ENCODE assay signal across 15 mouse cellular contexts in genomic region chr10:63978535-63978934, GRCm38 (mm10). TPM values are rescaled to one million over a fixed set of nuclear protein-coding genes. Genes with fewer than 3 reads are reported as not detected.
DNase-seq lines count a peak whose midpoint lies in the region; ATAC-seq and TF ChIP-seq lines count a peak whose summit lies in the region.
"Had no signal": no experiment of that assay in that cellular context is flagged by ENCODE, and none has a peak within 500 bp of the region (broad histone marks: within the 10 kb centered on the region; RNA-seq: fewer than 3 reads in every experiment).

No protein-coding gene starts in this region.

- H3K9ac ChIP-seq in heart, embryonic 14.5 days (ENCODE audit: low read length) = no peak overlapping the region
- H3K9ac ChIP-seq in forebrain, embryonic 15.5 days (replicated peaks) = no peak overlapping the region
- no peak overlapping the region; the same call in 1 of the 2 replicates for H3K9ac ChIP-seq in midbrain, embryonic 14.5 days (replicated peaks; ENCODE audit: low read length)
- H3K9ac ChIP-seq: stomach, embryonic 15.5 days had no signal

- no peaks in the 10 kb centered on the region for H3K27me3 ChIP-seq in heart, embryonic 14.5 days (ENCODE audit: control insufficient read depth, insufficient read depth, low read length)
- no peaks in the 10 kb centered on the region for H3K27me3 ChIP-seq in heart, embryonic 10.5 days (ENCODE audit: insufficient read depth, poor library complexity, severe bottlenecking)
- no peaks in the 10 kb centered on the region for H3K27me3 ChIP-seq in forebrain, embryonic 15.5 days
- no peaks in the 10 kb centered on the region for H3K27me3 ChIP-seq in midbrain, embryonic 14.5 days (ENCODE audit: control insufficient read depth, insufficient read depth, low read length)
- H3K27me3 ChIP-seq: stomach, embryonic 15.5 days had no signal

- no peak for DNase-seq in heart, embryonic 10.5 days (ENCODE audit: low spot score)
- DNase-seq in brain, embryonic 14.5 days (ENCODE audit: low read depth) = peak; percentile 89
- DNase-seq in midbrain, embryonic 14.5 days = peak; percentile 78
- DNase-seq in right cerebral cortex, postnatal 10 days (ENCODE audit: low spot score in 2 of 2) = no peak
- no peak for DNase-seq in layer of hippocampus, postnatal 25 days (ENCODE audit: extremely low spot score in 1 of 2, low spot score in 1 of 2)
- DNase-seq: cerebellum, postnatal 14 days; heart, adult 2 months; kidney, adult 9 months; right cerebral cortex, adult 18-20 months had no signal

- TF ChIP-seq CTCF in brain, embryonic 14.5 days (IDR thresholded peaks at IDR 0.05; ENCODE audit: borderline replicate concordance, extremely low read depth, insufficient read depth, insufficient read length) = no peak

- no peak for ATAC-seq in heart, embryonic 14.5 days (ENCODE audit: insufficient number of reproducible peaks, insufficient read depth, low FRiP score, low read depth)
- peak; percentile 95 for ATAC-seq in forebrain, embryonic 15.5 days (replicated peaks)
- peak; percentile 86 for ATAC-seq in midbrain, embryonic 14.5 days (ENCODE audit: low FRiP score, low TSS enrichment)
- no peak for ATAC-seq in granulocyte monocyte progenitor cell, adult 5-6 weeks (replicated peaks; ENCODE audit: poor library complexity, severe bottlenecking)

- H3K9me3 ChIP-seq in heart, embryonic 14.5 days (ENCODE audit: control insufficient read depth, low read length) = no peaks in the 10 kb centered on the region
- no peaks in the 10 kb centered on the region for H3K9me3 ChIP-seq in heart, embryonic 10.5 days
- no peaks in the 10 kb centered on the region for H3K9me3 ChIP-seq in forebrain, embryonic 15.5 days
- no peaks in the 10 kb centered on the region for H3K9me3 ChIP-seq in midbrain, embryonic 14.5 days (ENCODE audit: control insufficient read depth, low read length)
- H3K9me3 ChIP-seq: stomach, embryonic 15.5 days had no signal

- peaks cover 7 to 8% of the 10 kb centered on the region in 2 experiments; a peak in 2 of 4 replicates for H3K4me1 ChIP-seq in heart, embryonic 14.5 days (ENCODE audit: control insufficient read depth in 2 of 2, insufficient read depth in 2 of 2, low read length in 2 of 2)
- no peaks in the 10 kb centered on the region for H3K4me1 ChIP-seq in heart, embryonic 10.5 days
- peaks cover 15% of the 10 kb centered on the region for H3K4me1 ChIP-seq in forebrain, embryonic 15.5 days
- H3K4me1 ChIP-seq in midbrain, embryonic 14.5 days (ENCODE audit: control insufficient read depth, insufficient read depth, low read length) = peaks cover 10% of the 10 kb centered on the region; the same call in 1 of the 2 replicates
- H3K4me1 ChIP-seq: stomach, embryonic 15.5 days had no signal

- no peak overlapping the region for H3K27ac ChIP-seq in heart, embryonic 14.5 days (replicated peaks in 1 of 2; ENCODE audit: control insufficient read depth in 1 of 2, insufficient read depth in 1 of 2, low read depth in 2 of 2, low read length in 2 of 2)
- H3K27ac ChIP-seq in heart, embryonic 10.5 days = no peak overlapping the region
- H3K27ac ChIP-seq in forebrain, embryonic 15.5 days (replicated peaks) = peak overlapping the region; percentile 47; the same call in 1 of the 2 replicates
- peak overlapping the region; percentile 71; the same call in 1 of the 2 replicates for H3K27ac ChIP-seq in midbrain, embryonic 14.5 days (replicated peaks; ENCODE audit: low read depth, low read length)
- H3K27ac ChIP-seq: heart, adult 2 months; stomach, embryonic 15.5 days had no signal

- 21% methylated on average over 3 of the region's 3 CpGs for WGBS in heart, embryonic 14.5 days
- 41% methylated on average over 3 of the region's 3 CpGs for WGBS in heart, embryonic 10.5 days
- WGBS in forebrain, embryonic 15.5 days = 17% methylated on average over 3 of the region's 3 CpGs
- WGBS in midbrain, embryonic 14.5 days = 19% methylated on average over 3 of the region's 3 CpGs

- peak overlapping the region; percentile 52 for H3K4me2 ChIP-seq in heart, embryonic 14.5 days (ENCODE audit: low read length)
- H3K4me2 ChIP-seq in forebrain, embryonic 15.5 days (replicated peaks) = peak overlapping the region; percentile 34
- peak overlapping the region; percentile 50 for H3K4me2 ChIP-seq in midbrain, embryonic 14.5 days (ENCODE audit: low read length)

- no peak overlapping the region; a peak in 1 of 4 replicates for H3K4me3 ChIP-seq in heart, embryonic 14.5 days (ENCODE audit: control insufficient read depth in 1 of 2, insufficient read depth in 1 of 2, low read depth in 1 of 2, low read length in 2 of 2)
- no peak overlapping the region for H3K4me3 ChIP-seq in heart, embryonic 10.5 days
- H3K4me3 ChIP-seq in forebrain, embryonic 15.5 days = no peak overlapping the region
- H3K4me3 ChIP-seq in midbrain, embryonic 14.5 days (replicated peaks; ENCODE audit: low read depth, low read length) = peak overlapping the region; percentile 25
- H3K4me3 ChIP-seq: heart, adult 2 months; stomach, embryonic 15.5 days had no signal

- TF ChIP-seq POLR2A in brain, embryonic 14.5 days (IDR thresholded peaks at IDR 0.05; ENCODE audit: borderline replicate concordance, extremely low read depth, insufficient read depth, insufficient read length, poor library complexity, severe bottlenecking) = no peak

- H3K36me3 ChIP-seq in heart, embryonic 14.5 days (ENCODE audit: control insufficient read depth, insufficient read depth, low read length) = no peaks in the 10 kb centered on the region
- no peaks in the 10 kb centered on the region for H3K36me3 ChIP-seq in heart, embryonic 10.5 days
- H3K36me3 ChIP-seq in forebrain, embryonic 15.5 days = no peaks in the 10 kb centered on the region
- H3K36me3 ChIP-seq in midbrain, embryonic 14.5 days (ENCODE audit: control insufficient read depth, insufficient read depth, low read length) = no peaks in the 10 kb centered on the region
- H3K36me3 ChIP-seq: stomach, embryonic 15.5 days had no signal

RNA-seq across cellular contexts. Expression of gene Gm10118, which starts 51.3 kb away (rescaled TPM):
- 5.1 and 6.5 TPM in 2 replicates for polyA plus RNA-seq in heart, embryonic 14.5 days (2014; fragmentation: Nextera tagmentation; extraction: Ambion mirVana)
- 1.6 and 2.5 TPM in 2 replicates for polyA plus RNA-seq in heart, embryonic 10.5 days (2016; fragmentation: Nextera tagmentation; extraction: Ambion mirVana)
- 0.39 and 1.4 TPM in 2 replicates for polyA plus RNA-seq in brain, embryonic 14.5 days (2012; rRNA removed)
- polyA plus RNA-seq in forebrain, embryonic 15.5 days (2015; fragmentation: Nextera tagmentation; extraction: Ambion mirVana) = 0.70 and 0.73 TPM in 2 replicates
- polyA plus RNA-seq in midbrain, embryonic 14.5 days (2014; fragmentation: Nextera tagmentation; extraction: Ambion mirVana) = 1.2 and 2.1 TPM in 2 replicates
- not detected in 2 replicates for total RNA-seq in granulocyte monocyte progenitor cell, adult 5-6 weeks (2014; fragmentation: Nextera tagmentation)
- not detected in 2 replicates for total RNA-seq in granulocyte monocyte progenitor cell, adult 5-6 weeks (2017)
- total RNA-seq in layer of hippocampus, postnatal 25 days (2021) = 1 to 10 TPM; 1.9 TPM
- total RNA-seq: heart, adult 2 months; monocyte, adult 5-6 weeks had no signal
- polyA plus RNA-seq: heart, adult 2 months; liver, embryonic 16.5 days had no signal

Comparison
In these comparisons a context has a peak if more than half of its experiments do, and no peak if none do; other contexts are left out.
1. ATAC-seq: peak in forebrain, embryonic 15.5 days (single experiment) and midbrain, embryonic 14.5 days (single experiment); none in heart, embryonic 14.5 days (single experiment) and granulocyte monocyte progenitor cell, adult 5-6 weeks (single experiment).
2. H3K27ac ChIP-seq: peak in forebrain, embryonic 15.5 days (single experiment) and midbrain, embryonic 14.5 days (single experiment); none in heart, embryonic 14.5 days (0 of 2) and heart, embryonic 10.5 days (single experiment).
3. DNase-seq: peak in brain, embryonic 14.5 days (single experiment) and midbrain, embryonic 14.5 days (single experiment); none in heart, embryonic 10.5 days (single experiment), right cerebral cortex, postnatal 10 days (0 of 2) and layer of hippocampus, postnatal 25 days (0 of 2).
4. Peak in every context shown above with its lines, with median percentiles within 50 percentile points of each other: H3K4me2 ChIP-seq.